Mouse (Mus musculus) heart, embryonic 13.5 days (tissue): ENCODE data around the gene Lyplal1. TPM values are rescaled to one million over a fixed set of nuclear protein-coding genes. Genes with fewer than 3 reads are reported as not detected.

Source experiments
- ATAC-seq: fragments of 200-750 bp; cut with Nextera tagmentation; 2 replicates; pipeline ENCODE4 v1.8.0; 2017; ENCODE audit warnings: moderate TSS enrichment; ENCODE audit not compliant: insufficient number of reproducible peaks, low FRiP score, low TSS enrichment; ENCODE audit errors: extremely low read depth
- H3K27ac ChIP-seq: fragments of 300-500 bp; sonication (generic); replicated peaks from 2 replicates; pipeline ENCODE4 v1.5.1; 2015; ENCODE audit warnings: moderate library complexity, mild to moderate bottlenecking, inconsistent platforms
- H3K27me3 ChIP-seq: fragments of 300-500 bp; sonication (generic); replicated peaks from 2 replicates; pipeline ENCODE4 v1.6.1; 2015; ENCODE audit warnings: mild to moderate bottlenecking, inconsistent platforms
- H3K36me3 ChIP-seq: fragments of 300-500 bp; sonication (generic); 2 replicates; pipeline ENCODE4 v1.6.1; 2015; ENCODE audit warnings: mild to moderate bottlenecking, inconsistent platforms
- H3K4me1 ChIP-seq: fragments of 300-500 bp; sonication (generic); 2 replicates; pipeline ENCODE4 v1.6.1; 2015; ENCODE audit warnings: inconsistent platforms
- H3K4me2 ChIP-seq: fragments of 300-500 bp; sonication (generic); 2 replicates; pipeline ENCODE4 v1.6.1; 2015; ENCODE audit warnings: inconsistent platforms, mild to moderate bottlenecking, moderate library complexity
- H3K4me3 ChIP-seq: fragments of 300-500 bp; sonication (generic); 2 replicates; pipeline ENCODE4 v1.5.1; 2015; ENCODE audit warnings: moderate library complexity, mild to moderate bottlenecking, inconsistent platforms
- H3K9ac ChIP-seq: fragments of 300-500 bp; sonication (generic); 2 replicates; pipeline ENCODE4 v1.6.1; 2015; ENCODE audit warnings: inconsistent platforms, mild to moderate bottlenecking, moderate library complexity
- H3K9me3 ChIP-seq: fragments of 300-500 bp; sonication (generic); 2 replicates; pipeline ENCODE4 v1.6.1; 2016; ENCODE audit warnings: inconsistent platforms
- WGBS: fragments of 180-500 bp; shearing (Covaris S2); methylation state at CpG from one replicate; pipeline ENCODE4 v1.1.7; 2015; ENCODE audit warnings: mixed read lengths; 5-methylcytosine and 5-hydroxymethylcytosine counted together
- polyA plus RNA-seq: library from polyadenylated mRNA; unstranded; fragments of >200 nt; fragmentation: Nextera tagmentation; extraction: Ambion mirVana; gene quantifications from 2 replicates; pipeline ENCODE4 v1.2.1, GENCODE M21; 2015

The Lyplal1 gene
- 11.1 and 12.9 TPM in 2 replicates for polyA plus RNA-seq

DNA sequence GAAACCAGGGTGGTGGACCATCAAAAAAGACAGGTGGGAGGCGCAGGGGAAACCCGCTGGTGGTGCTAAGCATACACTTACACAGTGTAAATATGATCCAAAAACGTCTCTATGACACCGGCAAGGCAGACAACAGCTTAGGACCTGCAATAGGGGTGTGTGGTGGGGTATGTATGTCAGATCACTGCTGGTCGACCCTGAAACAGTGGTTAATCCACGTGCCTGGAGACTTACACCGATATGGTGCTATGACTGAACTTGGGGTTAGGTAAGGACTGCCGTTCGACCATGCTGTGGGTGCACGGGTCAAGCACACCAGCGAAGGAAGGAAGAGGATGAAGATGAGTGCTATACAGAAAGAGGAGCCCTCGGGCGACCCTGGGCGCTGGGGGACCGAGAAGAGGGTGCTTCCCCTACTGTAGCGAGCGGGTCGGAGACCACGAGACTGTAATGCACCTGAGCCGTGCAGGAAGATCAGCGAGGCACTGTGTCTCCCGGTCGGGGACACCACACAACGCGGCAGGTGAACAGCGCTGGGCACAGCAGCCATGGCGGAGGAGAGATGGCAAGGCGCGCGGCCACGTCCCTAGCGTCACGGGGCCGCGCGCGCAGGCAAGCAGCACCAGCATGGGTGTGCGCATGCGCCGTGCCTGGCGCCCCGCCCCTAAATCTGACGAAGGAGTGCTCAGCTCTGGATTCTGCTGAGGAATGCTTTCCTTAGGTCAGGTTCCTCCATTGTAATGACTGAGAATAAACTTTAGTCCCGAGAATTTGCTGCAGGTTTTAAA, at the start of gene Lyplal1:
TSS of gene Lyplal1 (minus strand) at position 610 of the 788 bp plus-strand sequence.
- Histone ChIP-seq H3K36me3 (0 out of 2 replicates have a peak, but pooled peaks cover under 1% of the 10 kb centered on the region), H3K4me2 (peak within 1 kb of the TSS; percentile 84), H3K4me1 (peaks cover 12% of the 10 kb centered on the region), H3K9ac (peak within 1 kb of the TSS; percentile 91), H3K4me3 (peak within 1 kb of the TSS; percentile 83), H3K9me3 (no peaks in the 10 kb centered on the region), H3K27ac (peak within 1 kb of the TSS; percentile 79), H3K27me3 (no peaks in the 10 kb centered on the region)
- 4% methylated on average over 44 of the region's 44 CpGs for WGBS
- peak; percentile 76 for ATAC-seq

- Histone ChIP-seq H3K27me3 (no peaks in the 10 kb centered on the region), H3K4me3 (no peak overlapping the region), H3K4me2 (no peak overlapping the region), H3K27ac (no peak overlapping the region), H3K9me3 (no peaks in the 10 kb centered on the region), H3K4me1 (peaks cover 3% of the 10 kb centered on the region; the same call in 1 of the 2 replicates), H3K36me3 (no peaks in the 10 kb centered on the region), H3K9ac (no peak overlapping the region)
- no peak for ATAC-seq
- 49% methylated on average over 2 of the region's 2 CpGs for WGBS
These were observed 46.5 kb upstream of the Lyplal1 start for GRCm38 (mm10) chr1:186163616-186164015.

GRCm38 (mm10) chr1:186163206-186163605, 46.1 kb upstream of the Lyplal1 start:
- WGBS, result 58% methylated on average over 12 of the region's 12 CpGs
- no peak overlapping the region for H3K9ac ChIP-seq
- H3K4me1 ChIP-seq, result peaks cover 3% of the 10 kb centered on the region; the same call in 1 of the 2 replicates
- no peak overlapping the region for H3K4me3 ChIP-seq
- H3K27me3 ChIP-seq, result no peaks in the 10 kb centered on the region
- H3K36me3 ChIP-seq, result no peaks in the 10 kb centered on the region
- no peaks in the 10 kb centered on the region for H3K9me3 ChIP-seq
- no peak overlapping the region for H3K4me2 ChIP-seq
- no peak for ATAC-seq
- H3K27ac ChIP-seq, result no peak overlapping the region

DNA sequence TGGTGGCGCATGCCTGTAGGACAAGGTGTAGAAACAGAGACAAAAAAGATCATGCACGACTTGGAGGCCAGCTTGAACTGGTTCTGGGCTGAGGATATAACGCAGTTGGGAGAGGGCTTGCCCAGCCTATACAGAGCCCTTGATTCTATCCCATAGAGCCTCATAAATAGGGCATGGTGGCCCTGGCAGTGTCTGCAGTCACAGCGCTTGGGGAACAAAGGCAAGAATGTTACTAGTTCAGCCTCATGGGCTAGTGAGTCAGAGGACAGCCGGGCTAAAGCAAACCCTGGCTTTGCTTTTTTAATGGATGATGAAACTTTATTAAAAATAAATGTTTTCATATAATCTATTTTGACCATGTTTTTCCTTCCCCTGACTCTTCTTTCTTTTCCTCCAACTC, 33.3 kb upstream of the Lyplal1 start:
- Histone ChIP-seq H3K9me3 (no peaks in the 10 kb centered on the region), H3K9ac (no peak overlapping the region), H3K27me3 (no peaks in the 10 kb centered on the region), H3K4me1 (peaks cover 3% of the 10 kb centered on the region; the same call in 1 of the 2 replicates), H3K4me2 (no peak overlapping the region), H3K4me3 (no peak overlapping the region), H3K36me3 (no peaks in the 10 kb centered on the region), H3K27ac (no peak overlapping the region)
- WGBS, result 71% methylated on average over 5 of the region's 5 CpGs
- ATAC-seq, result no peak

- no peak overlapping the region for H3K4me2 ChIP-seq
- H3K27ac ChIP-seq, result no peak overlapping the region
- no peaks in the 10 kb centered on the region for H3K36me3 ChIP-seq
- WGBS, result 48% methylated on average over 6 of the region's 6 CpGs
- no peaks in the 10 kb centered on the region for H3K27me3 ChIP-seq
- H3K9ac ChIP-seq, result no peak overlapping the region
- H3K4me1 ChIP-seq, result peaks cover 8% of the 10 kb centered on the region; the same call in 1 of the 2 replicates
- no peak overlapping the region for H3K4me3 ChIP-seq
- no peaks in the 10 kb centered on the region for H3K9me3 ChIP-seq
- ATAC-seq, result no peak
These were observed 28.3 kb upstream of the Lyplal1 start for GRCm38 (mm10) chr1:186145444-186145843.

DNA sequence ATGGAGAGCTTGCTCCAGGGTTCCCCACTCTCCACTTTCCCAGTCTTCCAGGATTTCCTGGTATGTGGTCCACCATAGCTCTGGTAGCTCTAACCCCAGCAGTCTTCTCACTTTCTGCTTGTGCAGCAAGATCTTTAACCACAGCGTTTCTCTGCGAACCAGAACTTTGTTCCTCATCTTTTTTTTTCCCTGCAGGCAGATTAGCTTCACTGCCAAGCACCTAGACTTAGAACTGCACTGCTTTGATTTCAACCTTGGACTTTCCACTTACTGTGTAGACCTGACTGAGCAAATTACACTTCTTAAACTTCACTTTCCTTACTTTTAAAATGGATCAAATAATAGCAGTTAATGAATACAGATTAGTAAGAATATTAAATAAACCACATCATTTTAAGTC, 23.1 kb upstream of the Lyplal1 start:
- no peaks in the 10 kb centered on the region for H3K9me3 ChIP-seq
- no peak for ATAC-seq
- H3K4me2 ChIP-seq, result no peak overlapping the region
- H3K4me3 ChIP-seq, result no peak overlapping the region
- H3K27ac ChIP-seq, result no peak overlapping the region
- H3K9ac ChIP-seq, result no peak overlapping the region
- WGBS, result 63% methylated on average over 2 of the region's 2 CpGs
- no peaks in the 10 kb centered on the region for H3K36me3 ChIP-seq
- peaks cover 12% of the 10 kb centered on the region; the same call in 1 of the 2 replicates for H3K4me1 ChIP-seq
- no peaks in the 10 kb centered on the region for H3K27me3 ChIP-seq

DNA sequence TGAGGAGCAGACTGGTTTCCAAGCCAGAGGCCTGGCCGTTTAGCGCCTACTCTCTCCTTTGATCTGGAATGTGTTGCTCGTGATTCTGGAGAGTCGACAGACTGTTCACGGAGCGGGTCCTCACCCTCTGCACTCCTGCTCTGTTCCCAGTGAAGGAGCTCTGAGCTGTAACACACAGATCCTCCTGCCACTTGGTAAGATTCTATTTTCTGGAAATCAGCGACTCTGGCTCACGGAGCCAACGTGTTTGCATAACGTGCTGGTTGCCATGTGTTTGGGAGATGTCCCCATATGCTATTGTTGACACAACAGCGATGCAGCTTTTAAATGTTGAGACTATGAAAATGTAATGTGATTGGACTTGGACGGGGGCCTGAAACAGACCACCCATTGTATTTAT, 20.8 kb upstream of the Lyplal1 start:
- Histone ChIP-seq H3K9me3 (no peaks in the 10 kb centered on the region), H3K4me2 (no peak overlapping the region), H3K9ac (no peak overlapping the region), H3K27ac (no peak overlapping the region), H3K4me1 (peaks cover 9% of the 10 kb centered on the region; the same call in 1 of the 2 replicates), H3K4me3 (no peak overlapping the region), H3K27me3 (no peaks in the 10 kb centered on the region), H3K36me3 (no peaks in the 10 kb centered on the region)
- no peak for ATAC-seq
- WGBS, result 61% methylated on average over 12 of the region's 12 CpGs

DNA sequence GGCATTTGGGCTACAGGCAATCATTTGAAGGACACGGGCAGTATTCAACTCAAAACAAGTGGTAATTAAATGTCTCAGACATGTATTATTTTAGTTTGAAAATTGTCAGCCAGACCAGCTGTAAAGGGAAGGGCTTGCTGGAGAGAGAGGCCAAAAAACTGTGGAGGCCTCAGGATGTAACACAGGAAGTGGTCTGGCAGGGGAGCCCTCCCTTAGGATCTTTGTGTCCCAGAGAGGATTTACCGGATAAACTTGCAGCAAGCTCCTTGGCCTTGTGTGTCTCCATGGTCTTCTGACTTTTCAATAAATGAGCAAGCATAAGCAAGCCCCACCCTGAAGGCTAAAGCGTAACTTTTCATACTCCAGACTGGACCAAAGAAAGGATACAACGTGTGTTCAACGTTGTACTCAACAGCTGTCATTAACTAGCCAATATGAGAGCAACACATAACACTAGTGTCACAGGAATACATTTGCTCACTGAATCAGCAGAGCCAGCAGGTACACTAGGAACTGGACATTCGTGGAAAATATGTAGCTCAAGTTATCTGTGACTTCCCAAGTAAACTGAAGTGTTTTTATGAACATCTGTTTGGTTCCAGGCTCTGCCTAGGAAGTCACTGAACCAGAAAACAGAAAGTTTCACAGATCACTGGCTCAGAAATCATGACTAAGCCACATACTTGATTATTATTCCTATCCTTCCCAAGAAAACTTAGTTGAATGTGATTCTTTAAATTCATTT, 19.7 kb upstream of the Lyplal1 start:
- no peak for ATAC-seq
- no peak overlapping the region for H3K9ac ChIP-seq

GRCm38 (mm10) chr1:186131465-186131864, 14.4 kb upstream of the Lyplal1 start:
- H3K36me3 ChIP-seq, result no peaks in the 10 kb centered on the region
- H3K27ac ChIP-seq, result no peak overlapping the region
- H3K27me3 ChIP-seq, result no peaks in the 10 kb centered on the region
- peaks cover 3% of the 10 kb centered on the region; the same call in 1 of the 2 replicates for H3K4me1 ChIP-seq
- H3K9ac ChIP-seq, result no peak overlapping the region
- WGBS, result 74% methylated on average over 3 of the region's 3 CpGs
- no peak overlapping the region for H3K4me3 ChIP-seq
- H3K9me3 ChIP-seq, result no peaks in the 10 kb centered on the region
- no peak for ATAC-seq
- H3K4me2 ChIP-seq, result no peak overlapping the region

More for the DNA sequence above, 19.7 kb upstream of the Lyplal1 start:
- no peaks in the 10 kb centered on the region for H3K36me3 ChIP-seq
- no peaks in the 10 kb centered on the region for H3K9me3 ChIP-seq
- no peak overlapping the region for H3K4me3 ChIP-seq
- H3K27ac ChIP-seq, result no peak overlapping the region
- H3K4me2 ChIP-seq, result no peak overlapping the region
- WGBS, result 66% methylated on average over 6 of the region's 6 CpGs
- peaks cover 9% of the 10 kb centered on the region; the same call in 1 of the 2 replicates for H3K4me1 ChIP-seq
- no peaks in the 10 kb centered on the region for H3K27me3 ChIP-seq

- no peak for ATAC-seq
- H3K36me3 ChIP-seq, result no peaks in the 10 kb centered on the region
- no peaks in the 10 kb centered on the region for H3K4me1 ChIP-seq
- no peak overlapping the region for H3K4me2 ChIP-seq
- WGBS, result 75% methylated on average over 8 of the region's 8 CpGs
- no peak overlapping the region for H3K27ac ChIP-seq
- no peak overlapping the region for H3K9ac ChIP-seq
- no peak overlapping the region for H3K4me3 ChIP-seq
- no peaks in the 10 kb centered on the region for H3K27me3 ChIP-seq
- H3K9me3 ChIP-seq, result no peaks in the 10 kb centered on the region
These were observed 11.8 kb upstream of the Lyplal1 start for GRCm38 (mm10) chr1:186128940-186129339.

DNA sequence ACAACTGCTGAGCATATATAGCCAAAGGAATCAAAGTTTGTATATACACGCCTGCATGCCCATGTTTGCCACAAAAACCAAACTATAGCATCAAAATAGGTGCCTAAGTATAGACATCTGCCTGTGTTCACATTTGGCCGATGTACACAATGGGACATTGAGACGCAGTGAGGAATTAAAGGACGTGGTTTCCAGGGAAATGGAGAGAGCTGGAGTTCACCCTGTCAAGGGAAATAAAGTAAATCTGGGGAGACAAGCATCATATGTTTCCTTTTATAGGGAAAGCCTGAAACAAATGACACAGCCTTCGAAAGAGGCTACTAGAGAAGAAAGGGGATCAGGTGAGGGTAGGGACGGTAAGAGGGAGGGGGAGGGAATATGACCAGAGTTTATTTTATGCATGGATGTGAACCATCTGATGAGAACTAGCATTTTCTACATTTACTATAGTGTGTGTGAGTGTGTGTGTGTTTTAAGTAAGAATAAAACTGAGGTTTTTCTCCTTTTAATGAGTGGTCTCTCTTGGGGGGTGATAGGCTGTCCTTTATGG, 9.3 kb upstream of the Lyplal1 start:
- Histone ChIP-seq H3K4me2 (no peak overlapping the region), H3K27ac (no peak overlapping the region), H3K4me1 (no peaks in the 10 kb centered on the region), H3K36me3 (no peaks in the 10 kb centered on the region), H3K4me3 (no peak overlapping the region), H3K27me3 (no peaks in the 10 kb centered on the region), H3K9ac (no peak overlapping the region), H3K9me3 (no peaks in the 10 kb centered on the region)
- ATAC-seq, result no peak
- WGBS, result 76% methylated on average over 6 of the region's 6 CpGs
